Mouse (Mus musculus) thymus, adult 2 months (tissue): ENCODE data around the gene A430033K04Rik.

Experiments used
- CTCF ChIP-seq: fragments of 200-500 bp; IDR thresholded peaks from 2 replicates; pipeline ENCODE4 v1.5.1; 2012; ENCODE audit warnings: mild to moderate bottlenecking, control low read depth, low read length, moderate library complexity, borderline replicate concordance; ENCODE audit not compliant: control insufficient read depth, poor library complexity, insufficient read depth; ENCODE audit errors: extremely low read depth
- POLR2A ChIP-seq: fragments of 200-500 bp; IDR thresholded peaks from 2 replicates; pipeline ENCODE4 v1.6.1; 2012; ENCODE audit warnings: mild to moderate bottlenecking, low read length, control low read depth, moderate library complexity; ENCODE audit not compliant: control insufficient read depth, poor library complexity, insufficient read depth; ENCODE audit errors: extremely low read depth

DNA sequence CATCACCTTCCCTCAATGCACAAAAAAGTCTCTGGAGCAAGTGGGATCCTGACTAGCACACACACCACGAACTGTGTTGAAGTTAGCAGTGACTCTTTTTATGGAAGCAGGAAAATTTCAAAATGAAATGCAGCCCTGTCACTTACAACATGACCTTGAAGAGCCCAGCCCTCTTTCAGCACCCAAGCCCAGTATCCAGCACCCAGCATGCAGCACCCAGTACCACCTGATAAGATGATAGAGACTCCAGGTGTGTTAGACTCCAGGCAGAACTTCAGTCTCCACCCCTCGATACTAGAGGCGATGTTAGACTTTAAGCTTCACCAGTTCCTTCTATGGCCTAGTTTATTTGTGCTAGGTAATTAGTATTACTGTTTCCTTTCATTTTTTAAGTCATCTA lies 19.1 kb downstream of the A430033K04Rik start:
- TF ChIP-seq POLR2A (no peak), CTCF (no peak)
